Comparison of ENCODE assay signal across 8 mouse cellular contexts in the genomic region with DNA sequence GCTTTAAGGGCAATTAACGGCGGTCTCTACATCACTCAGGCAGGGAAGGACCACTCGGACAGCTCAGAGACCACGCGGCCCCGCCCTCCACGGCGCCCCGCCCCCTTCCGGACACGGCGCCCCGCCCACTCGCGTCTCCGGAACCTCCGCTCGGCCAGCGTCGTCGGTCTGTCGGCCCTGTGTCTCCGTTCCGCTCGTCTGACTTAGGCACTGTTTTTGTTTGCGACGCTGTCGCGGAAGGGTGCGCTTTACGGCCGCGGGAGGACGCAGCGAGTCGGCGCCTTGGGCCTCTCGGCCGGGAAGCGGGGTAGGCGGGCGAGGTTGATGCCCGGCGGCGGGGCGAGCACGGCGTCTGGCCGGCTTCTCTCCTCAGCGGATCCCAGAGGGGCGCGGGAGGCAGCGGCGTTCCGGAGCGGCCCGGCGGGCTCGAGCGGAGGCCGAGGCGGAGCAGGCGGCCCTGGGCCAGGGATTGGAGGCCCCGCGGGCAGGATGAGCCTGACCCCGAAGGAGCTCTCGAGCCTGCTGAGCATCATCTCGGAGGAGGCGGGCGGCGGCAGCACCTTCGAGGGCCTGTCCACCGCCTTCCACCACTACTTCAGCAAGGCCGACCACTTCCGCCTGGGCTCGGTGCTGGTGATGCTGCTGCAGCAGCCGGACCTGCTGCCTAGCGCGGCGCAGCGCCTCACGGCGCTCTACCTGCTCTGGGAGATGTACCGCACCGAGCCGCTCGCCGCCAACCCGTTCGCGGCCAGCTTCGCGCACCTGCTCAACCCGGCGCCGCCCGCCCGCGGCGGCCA. TPM values are rescaled to one million over a fixed set of nuclear protein-coding genes. Genes with fewer than 3 reads are reported as not detected.
DNase-seq lines count a peak whose midpoint lies in the region; ATAC-seq and TF ChIP-seq lines count a peak whose summit lies in the region.

No protein-coding gene starts in this region.

- DNase-seq in MEL (ENCODE audit: low read depth, low spot score): peak; percentile 98
- DNase-seq in cerebellum, adult 2 months: peak; percentile 99 to 100
- DNase-seq in forebrain, postnatal 0 days: peak; percentile 98
- peak; percentile 98 for DNase-seq in heart, postnatal 4 days
- peak; percentile 96 to 99 for DNase-seq in layer of hippocampus, adult 8-10 months (ENCODE audit: low spot score in 2 of 2)
- DNase-seq in ovary, adult 18-20 months (ENCODE audit: low spot score): peak; percentile 95
- DNase-seq in thymus, postnatal 0 days (ENCODE audit: low spot score): peak; percentile 97

- H3K27ac ChIP-seq in MEL (ENCODE audit: control insufficient read depth, low read depth, low read length): peak overlapping the region; percentile 67
- H3K27ac ChIP-seq in cerebellum, adult 2 months (ENCODE audit: insufficient read depth, low read length): peak overlapping the region; percentile 58
- peak overlapping the region; percentile 93 for H3K27ac ChIP-seq in forebrain, postnatal 0 days (ENCODE audit: low read depth, low read length)
- H3K27ac ChIP-seq in lung, embryonic 15.5 days: peak overlapping the region; percentile 92

- TF ChIP-seq POLR2A in MEL (IDR thresholded peaks at IDR 0.05; ENCODE audit: control insufficient read depth in 1 of 2, insufficient read depth in 1 of 2, low read depth in 1 of 2, low read length in 2 of 2, poor library complexity in 1 of 2): peak; percentile 83 to 93
- TF ChIP-seq POLR2A in cerebellum, adult 2 months (IDR thresholded peaks at IDR 0.05; ENCODE audit: borderline replicate concordance, insufficient read depth, low read length): peak; percentile 63

- peak overlapping the region; percentile 90 for H3K4me2 ChIP-seq in forebrain, postnatal 0 days (ENCODE audit: low read depth)
- peak overlapping the region; percentile 90 for H3K4me2 ChIP-seq in lung, embryonic 15.5 days

- WGBS in cerebellum, adult 2 months: under 1% methylated on average over 96 of the region's 100 CpGs
- WGBS in forebrain, postnatal 0 days: 2% methylated on average over 96 of the region's 100 CpGs
- WGBS in lung, embryonic 15.5 days: under 1% methylated on average over 81 of the region's 100 CpGs

- no peaks in the 10 kb centered on the region for H3K9me3 ChIP-seq in MEL (replicated peaks; ENCODE audit: insufficient read depth, low read length)
- no peaks in the 10 kb centered on the region for H3K9me3 ChIP-seq in forebrain, postnatal 0 days (ENCODE audit: low read length)
- H3K9me3 ChIP-seq in lung, embryonic 15.5 days: no peaks in the 10 kb centered on the region

- no peak for TF ChIP-seq CTCF in MEL (IDR thresholded peaks at IDR 0.05 in 2 of 3, conservative IDR thresholded peaks at IDR 0.05 in 1 of 3; ENCODE audit: control insufficient read depth in 1 of 3, insufficient read depth in 1 of 3, low read depth in 2 of 3, low read length in 3 of 3, poor library complexity in 1 of 3, severe bottlenecking in 1 of 3)
- no peak for TF ChIP-seq CTCF in cerebellum, adult 2 months (IDR thresholded peaks at IDR 0.05; ENCODE audit: borderline replicate concordance, insufficient read depth, low read depth, low read length)
- TF ChIP-seq CTCF in forebrain, postnatal 0 days (IDR thresholded peaks at IDR 0.05; ENCODE audit: low read depth): no peak; the same call in 1 of the 2 replicates

- peaks cover 9% of the 10 kb centered on the region in 2 experiments for H3K36me3 ChIP-seq in MEL (ENCODE audit: control insufficient read depth in 1 of 2, insufficient read depth in 2 of 2, low read length in 2 of 2)
- H3K36me3 ChIP-seq in forebrain, postnatal 0 days (ENCODE audit: insufficient read depth): peaks cover 27% of the 10 kb centered on the region
- peaks cover 29% of the 10 kb centered on the region for H3K36me3 ChIP-seq in lung, embryonic 15.5 days

- peaks cover 14% of the 10 kb centered on the region for H3K79me2 ChIP-seq in MEL (ENCODE audit: control insufficient read depth, insufficient read depth, low read length, poor library complexity)

- no peaks in the 10 kb centered on the region for H3K27me3 ChIP-seq in MEL (ENCODE audit: control insufficient read depth in 1 of 2, insufficient read depth in 2 of 2, low read length in 2 of 2)
- H3K27me3 ChIP-seq in cerebellum, adult 2 months (ENCODE audit: control insufficient read depth, insufficient read depth, low read length): no peaks in the 10 kb centered on the region
- no peaks in the 10 kb centered on the region for H3K27me3 ChIP-seq in forebrain, postnatal 0 days (ENCODE audit: insufficient read depth, low read length)
- H3K27me3 ChIP-seq in lung, embryonic 15.5 days: no peaks in the 10 kb centered on the region

- ATAC-seq in forebrain, postnatal 0 days: peak; percentile 91
- peak; percentile 95 for ATAC-seq in lung, embryonic 15.5 days (ENCODE audit: borderline replicate concordance, extremely low read depth, low FRiP score, low TSS enrichment)

- peaks cover 0 to 10% of the 10 kb centered on the region in 2 experiments; a peak in 2 of 4 replicates for H3K4me1 ChIP-seq in MEL (ENCODE audit: control insufficient read depth in 1 of 2, insufficient read depth in 2 of 2, low read length in 2 of 2)
- peaks cover 4% of the 10 kb centered on the region; the same call in 1 of the 2 replicates for H3K4me1 ChIP-seq in cerebellum, adult 2 months (ENCODE audit: control insufficient read depth, insufficient read depth, low read length)
- H3K4me1 ChIP-seq in forebrain, postnatal 0 days (ENCODE audit: insufficient read depth): 0 out of 2 replicates have a peak, but pooled peaks cover 3% of the 10 kb centered on the region
- H3K4me1 ChIP-seq in lung, embryonic 15.5 days: peaks cover 20% of the 10 kb centered on the region

- H3K4me3 ChIP-seq in MEL (ENCODE audit: control insufficient read depth in 1 of 2, insufficient read depth in 1 of 2, low read depth in 2 of 2, low read length in 2 of 2): peak overlapping the region; percentile 76 to 98
- peak overlapping the region; percentile 72 for H3K4me3 ChIP-seq in cerebellum, adult 2 months (replicated peaks; ENCODE audit: insufficient read depth, low read depth, low read length)
- H3K4me3 ChIP-seq in forebrain, postnatal 0 days (ENCODE audit: low read depth, low read length): peak overlapping the region; percentile 92
- peak overlapping the region; percentile 99 for H3K4me3 ChIP-seq in lung, embryonic 15.5 days

- TF ChIP-seq RAD21 in MEL (IDR thresholded peaks at IDR 0.05; ENCODE audit: low read depth, low read length): no peak

- H3K9ac ChIP-seq in MEL (ENCODE audit: control insufficient read depth, low read depth, low read length, poor library complexity, severe bottlenecking): peak overlapping the region; percentile 94
- H3K9ac ChIP-seq in forebrain, postnatal 0 days: peak overlapping the region; percentile 95
- H3K9ac ChIP-seq in lung, embryonic 15.5 days: peak overlapping the region; percentile 96

- no peak for TF ChIP-seq EP300 in MEL (IDR thresholded peaks at IDR 0.05; ENCODE audit: low read depth in 1 of 2, low read length in 2 of 2)

TF ChIP-seq in MEL, 35 proteins besides CTCF, POLR2A, EP300 and RAD21 (continues in another document):
- TF ChIP-seq MYB (IDR thresholded peaks at IDR 0.05; ENCODE audit: low read depth, low read length): no peak
- no peak for TF ChIP-seq ZNF384 (IDR thresholded peaks at IDR 0.05; ENCODE audit: low read depth, low read length)
- no peak for TF ChIP-seq GATA1 (IDR thresholded peaks at IDR 0.05; ENCODE audit: low read depth, low read length)
- TF ChIP-seq UBTF (IDR thresholded peaks at IDR 0.05; ENCODE audit: borderline replicate concordance, insufficient read depth, low read depth, low read length): no peak
- TF ChIP-seq HCFC1 (IDR thresholded peaks at IDR 0.05; ENCODE audit: low read depth, low read length): peak; percentile 94
- TF ChIP-seq POLR2AphosphoS5 (IDR thresholded peaks at IDR 0.05; ENCODE audit: borderline replicate concordance, low read depth, low read length): no peak
- TF ChIP-seq JUND (IDR thresholded peaks at IDR 0.05; ENCODE audit: low read depth, low read length): no peak

RNA-seq across cellular contexts. Expression of a gene that starts 0.9 kb away (rescaled TPM):
- total RNA-seq in MEL (2012; rRNA removed): 20.0 and 21.1 TPM in 2 replicates
- polyA plus RNA-seq in MEL (2012; ENCODE audit: insufficient read depth in 1 of 2, insufficient read length in 2 of 2, low read depth in 1 of 2, low replicate concordance in 2 of 2, missing spikeins in 1 of 2): 10 to 100 TPM; 37.9 to 46.0 TPM
- polyA plus RNA-seq in cerebellum, adult 2 months (2012; rRNA removed): 21.0 and 23.1 TPM in 2 replicates
- 27.9 and 38.8 TPM in 2 replicates for total RNA-seq in forebrain, postnatal 0 days (2014; rRNA removed)
- polyA plus RNA-seq in forebrain, postnatal 0 days (2015; fragmentation: Nextera tagmentation; extraction: Ambion mirVana): 11.1 and 11.2 TPM in 2 replicates
- 10 to 100 TPM; 18.2 to 18.4 TPM for total RNA-seq in heart, postnatal 4 days (2021)
- 10 to 100 TPM; 22.0 to 24.5 (median 22.9) TPM for total RNA-seq in layer of hippocampus, adult 8-10 months (2022)
- 21.2 and 21.5 TPM in 2 replicates for polyA plus RNA-seq in lung, embryonic 15.5 days (2015; fragmentation: Nextera tagmentation; extraction: Ambion mirVana)
- 24.3 and 24.6 TPM in 2 replicates for polyA plus RNA-seq in thymus, postnatal 0 days (2015; fragmentation: Nextera tagmentation; extraction: Ambion mirVana)

RNA-seq across cellular contexts. Expression of a gene that starts 41.5 kb away (rescaled TPM):
- 33.0 and 37.1 TPM in 2 replicates for total RNA-seq in MEL (2012; rRNA removed)
- 10 to 100 TPM in 1 of 2 experiments, not detected in 1; 46.4 TPM for polyA plus RNA-seq in MEL (2012; ENCODE audit: insufficient read depth in 1 of 2, insufficient read length in 2 of 2, low read depth in 1 of 2, low replicate concordance in 2 of 2, missing spikeins in 1 of 2)
- 22.3 and 26.3 TPM in 2 replicates for polyA plus RNA-seq in cerebellum, adult 2 months (2012; rRNA removed)
- 27.5 and 29.5 TPM in 2 replicates for total RNA-seq in forebrain, postnatal 0 days (2014; rRNA removed)
- 8.5 and 20.0 TPM in 2 replicates for polyA plus RNA-seq in forebrain, postnatal 0 days (2015; fragmentation: Nextera tagmentation; extraction: Ambion mirVana)
- 10 to 100 TPM; 17.4 to 18.4 TPM for total RNA-seq in heart, postnatal 4 days (2021)
- total RNA-seq in layer of hippocampus, adult 8-10 months (2022): 10 to 100 TPM; 31.6 to 35.1 (median 32.7) TPM
- 28.8 and 30.7 TPM in 2 replicates for polyA plus RNA-seq in lung, embryonic 15.5 days (2015; fragmentation: Nextera tagmentation; extraction: Ambion mirVana)
- 10.6 and 18.3 TPM in 2 replicates for polyA plus RNA-seq in thymus, postnatal 0 days (2015; fragmentation: Nextera tagmentation; extraction: Ambion mirVana)

RNA-seq across cellular contexts. Expression of a gene that starts 57.2 kb away (rescaled TPM):
- 1.5 TPM in 2 replicates for total RNA-seq in MEL (2012; rRNA removed)
- polyA plus RNA-seq in MEL (2012; ENCODE audit: insufficient read depth in 1 of 2, insufficient read length in 2 of 2, low read depth in 1 of 2, low replicate concordance in 2 of 2, missing spikeins in 1 of 2): 1 to 10 TPM in 1 of 2 experiments, not detected in 1; 2.4 TPM
- 29.2 and 34.0 TPM in 2 replicates for polyA plus RNA-seq in cerebellum, adult 2 months (2012; rRNA removed)
- 15.9 and 19.3 TPM in 2 replicates for total RNA-seq in forebrain, postnatal 0 days (2014; rRNA removed)
- polyA plus RNA-seq in forebrain, postnatal 0 days (2015; fragmentation: Nextera tagmentation; extraction: Ambion mirVana): 6.0 and 7.7 TPM in 2 replicates
- total RNA-seq in heart, postnatal 4 days (2021): 1 to 10 TPM; 8.1 to 8.9 TPM
- total RNA-seq in layer of hippocampus, adult 8-10 months (2022): 10 to 100 TPM; 13.4 to 15.4 (median 15.0) TPM
- polyA plus RNA-seq in lung, embryonic 15.5 days (2015; fragmentation: Nextera tagmentation; extraction: Ambion mirVana): 10.6 and 13.4 TPM in 2 replicates
- polyA plus RNA-seq in thymus, postnatal 0 days (2015; fragmentation: Nextera tagmentation; extraction: Ambion mirVana): 5.9 and 7.4 TPM in 2 replicates

Comparison
In these comparisons a context has a peak if more than half of its experiments do, and no peak if none do; other contexts are left out.
1. Peak in every context shown above with its lines: DNase-seq, ATAC-seq, H3K4me3 ChIP-seq and H3K27ac ChIP-seq.